Mouse (Mus musculus) retina, embryonic 14.5 days (tissue): ENCODE results near the gene Lrrc17.
"Not testable (repeated sequence)": the region's sequence is repeated elsewhere in the genome, so short reads cannot be mapped to it uniquely, and the experiment has no call there.

ENCODE experiments used
- DNase-seq: peaks from one replicate; pipeline ENCODE4 v3.0.0-alpha.2; 2015; ENCODE audit warnings: low spot score

The Lrrc17 gene

GRCm38 (mm10) chr5:21608311-21609304 lies 65.2 kb downstream of the Lrrc17 start:
- DNase-seq: no peak

- no peak for DNase-seq
Observed at GRCm38 (mm10) chr5:21610996-21611395, 67.6 kb downstream of the Lrrc17 start.

GRCm38 (mm10) chr5:21614299-21614698 lies 70.9 kb downstream of the Lrrc17 start:
- not testable (repeated sequence) for DNase-seq

- no peak for DNase-seq
Observed at GRCm38 (mm10) chr5:21616450-21617009, 73.2 kb downstream of the Lrrc17 start.
